Mouse (Mus musculus): Measurements from ENCODE around the gene Vat1l. TPM values are rescaled to one million over a fixed set of nuclear protein-coding genes. Genes with fewer than 3 reads are reported as not detected.

Gene Vat1l
- total RNA-seq, 1 experiment from 2014 or later = 16.6 TPM

- DNase-seq = no peak
Observed at GRCm38 (mm10) chr8:114298253-114298652, 92.8 kb downstream of the Vat1l start.

GRCm38 (mm10) chr8:114300072-114300471 lies 94.7 kb downstream of the Vat1l start:
- DNase-seq = no peak

GRCm38 (mm10) chr8:114306296-114306695 lies 100.9 kb downstream of the Vat1l start:
- DNase-seq = no peak

GRCm38 (mm10) chr8:114314669-114315325 lies 109.4 kb downstream of the Vat1l start:
- no peak for DNase-seq

- DNase-seq = no peak
Observed at GRCm38 (mm10) chr8:114318161-114318560, 112.7 kb downstream of the Vat1l start.

GRCm38 (mm10) chr8:114322096-114322495 lies 116.7 kb downstream of the Vat1l start:
- no peak for DNase-seq

GRCm38 (mm10) chr8:114331928-114332327 lies 126.5 kb downstream of the Vat1l start:
- DNase-seq = no peak

- DNase-seq = no peak
Observed at GRCm38 (mm10) chr8:114332949-114333348, 127.5 kb downstream of the Vat1l start.

GRCm38 (mm10) chr8:114335721-114336120 lies 130.3 kb downstream of the Vat1l start:
- DNase-seq = no peak

- DNase-seq = peak; percentile 10
Observed at GRCm38 (mm10) chr8:114342276-114342675, 136.9 kb downstream of the Vat1l start.

- no peak for DNase-seq
Observed at GRCm38 (mm10) chr8:114344789-114345188, 139.4 kb downstream of the Vat1l start.

GRCm38 (mm10) chr8:114346045-114346444 lies 140.6 kb downstream of the Vat1l start:
- DNase-seq = no peak

GRCm38 (mm10) chr8:114351643-114352427 lies 146.4 kb downstream of the Vat1l start:
- DNase-seq = no peak

GRCm38 (mm10) chr8:114360506-114360905 lies 155.1 kb downstream of the Vat1l start:
- DNase-seq = no peak

GRCm38 (mm10) chr8:114363167-114363566 lies 157.8 kb downstream of the Vat1l start:
- DNase-seq = peak; percentile 12

GRCm38 (mm10) chr8:114363656-114364055 lies 158.2 kb downstream of the Vat1l start:
- DNase-seq = no peak

GRCm38 (mm10) chr8:114369038-114369976 lies 163.9 kb downstream of the Vat1l start:
- peak; percentile 87 for DNase-seq

GRCm38 (mm10) chr8:114374390-114374789 lies 169.0 kb downstream of the Vat1l start:
- no peak for DNase-seq

GRCm38 (mm10) chr8:114384189-114384588 lies 178.8 kb downstream of the Vat1l start:
- DNase-seq = no peak

- no peak for DNase-seq
Observed at GRCm38 (mm10) chr8:114387494-114387893, 182.1 kb downstream of the Vat1l start.

GRCm38 (mm10) chr8:114390465-114391254 lies 185.2 kb downstream of the Vat1l start:
- DNase-seq = peak; percentile 26

- peak; percentile 60 for DNase-seq
Observed at GRCm38 (mm10) chr8:114398326-114398725, 192.9 kb downstream of the Vat1l start.

Data from adrenal gland, postnatal 14 days (tissue).